Mouse (Mus musculus) bone marrow, adult 2 months (tissue): ENCODE measurements around the gene Insc.

Source experiments
- CTCF ChIP-seq: fragments of 200-500 bp; IDR thresholded peaks from 2 replicates; pipeline ENCODE4 v1.5.1; 2011; ENCODE audit warnings: low read length, control low read depth; ENCODE audit not compliant: control insufficient read depth, insufficient read depth
- POLR2A ChIP-seq: fragments of 200-500 bp; IDR thresholded peaks from 2 replicates; pipeline ENCODE4 v1.6.1; 2011; ENCODE audit warnings: low read depth, mild to moderate bottlenecking, control low read depth, low read length, borderline replicate concordance; ENCODE audit not compliant: control insufficient read depth

DNA sequence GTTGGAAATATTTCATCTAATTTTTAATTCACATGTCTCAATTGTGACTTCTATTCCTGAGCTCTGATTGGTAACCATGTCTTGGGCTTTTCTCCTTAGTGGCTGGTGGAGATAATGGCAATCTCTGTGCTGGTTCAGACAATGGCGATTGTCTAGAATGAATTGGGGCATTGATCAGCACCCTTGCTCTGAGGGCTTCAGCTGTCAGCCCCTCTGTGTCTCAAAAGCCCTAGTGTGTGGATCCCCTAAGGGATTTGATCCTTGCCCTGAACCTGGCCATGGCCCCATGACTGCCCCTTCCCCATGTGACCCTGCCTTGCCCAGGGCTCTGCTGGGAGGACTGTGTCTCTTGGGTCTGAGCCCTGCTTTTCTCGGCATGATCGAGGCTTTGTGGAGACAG is 4.1 kb downstream of the Insc start:
- TF ChIP-seq CTCF (no peak), POLR2A (no peak)
